Mouse (Mus musculus): ENCODE measurements around the gene Mmp20. TPM values are rescaled to one million over a fixed set of nuclear protein-coding genes. Genes with fewer than 3 reads are reported as not detected.

The Mmp20 gene
- not detected in 2 replicates for polyA plus RNA-seq (2012; rRNA removed)

GRCm38 (mm10) chr9:7627931-7628330, at the start of gene Mmp20:
Mmp20 (plus strand) TSS chr9:7628231.
- TF ChIP-seq POLR2A (IDR thresholded peaks at IDR 0.05; ENCODE audit: borderline replicate concordance, extremely low read depth, insufficient read depth, insufficient read length, poor library complexity, severe bottlenecking) (no peak), CTCF (IDR thresholded peaks at IDR 0.05; ENCODE audit: borderline replicate concordance, extremely low read depth, insufficient read depth, insufficient read length) (no peak)
- no peak for DNase-seq (ENCODE audit: low read depth)

GRCm38 (mm10) chr9:7590063-7590462, 38.0 kb upstream of the Mmp20 start:
- DNase-seq (ENCODE audit: low read depth) = no peak
- TF ChIP-seq POLR2A (IDR thresholded peaks at IDR 0.05; ENCODE audit: borderline replicate concordance, extremely low read depth, insufficient read depth, insufficient read length, poor library complexity, severe bottlenecking) (no peak), CTCF (IDR thresholded peaks at IDR 0.05; ENCODE audit: borderline replicate concordance, extremely low read depth, insufficient read depth, insufficient read length) (no peak)

GRCm38 (mm10) chr9:7593272-7593812, 34.7 kb upstream of the Mmp20 start:
- no peak for TF ChIP-seq POLR2A (IDR thresholded peaks at IDR 0.05; ENCODE audit: borderline replicate concordance, extremely low read depth, insufficient read depth, insufficient read length, poor library complexity, severe bottlenecking)
- no peak for TF ChIP-seq CTCF (IDR thresholded peaks at IDR 0.05; ENCODE audit: borderline replicate concordance, extremely low read depth, insufficient read depth, insufficient read length)

GRCm38 (mm10) chr9:7594816-7595540, 33.1 kb upstream of the Mmp20 start:
- TF ChIP-seq POLR2A (IDR thresholded peaks at IDR 0.05; ENCODE audit: borderline replicate concordance, extremely low read depth, insufficient read depth, insufficient read length, poor library complexity, severe bottlenecking) (no peak), CTCF (IDR thresholded peaks at IDR 0.05; ENCODE audit: borderline replicate concordance, extremely low read depth, insufficient read depth, insufficient read length) (peak; percentile 92)
- peak; percentile 93 for DNase-seq (ENCODE audit: low read depth)

More at GRCm38 (mm10) chr9:7593272-7593812, 34.7 kb upstream of the Mmp20 start:
- DNase-seq (ENCODE audit: low read depth) = no peak

GRCm38 (mm10) chr9:7602982-7603742, 24.9 kb upstream of the Mmp20 start:
- TF ChIP-seq POLR2A (IDR thresholded peaks at IDR 0.05; ENCODE audit: borderline replicate concordance, extremely low read depth, insufficient read depth, insufficient read length, poor library complexity, severe bottlenecking) = no peak
- peak; percentile 93 for TF ChIP-seq CTCF (IDR thresholded peaks at IDR 0.05; ENCODE audit: borderline replicate concordance, extremely low read depth, insufficient read depth, insufficient read length)
- DNase-seq (ENCODE audit: low read depth) = peak; percentile 79

- TF ChIP-seq POLR2A (IDR thresholded peaks at IDR 0.05; ENCODE audit: borderline replicate concordance, extremely low read depth, insufficient read depth, insufficient read length, poor library complexity, severe bottlenecking) (no peak), CTCF (IDR thresholded peaks at IDR 0.05; ENCODE audit: borderline replicate concordance, extremely low read depth, insufficient read depth, insufficient read length) (no peak)
- no peak for DNase-seq (ENCODE audit: low read depth)
Observed at GRCm38 (mm10) chr9:7604005-7604404, 24.0 kb upstream of the Mmp20 start.

GRCm38 (mm10) chr9:7605638-7606037, 22.4 kb upstream of the Mmp20 start:
- TF ChIP-seq POLR2A (IDR thresholded peaks at IDR 0.05; ENCODE audit: borderline replicate concordance, extremely low read depth, insufficient read depth, insufficient read length, poor library complexity, severe bottlenecking) = no peak
- no peak for TF ChIP-seq CTCF (IDR thresholded peaks at IDR 0.05; ENCODE audit: borderline replicate concordance, extremely low read depth, insufficient read depth, insufficient read length)
- DNase-seq (ENCODE audit: low read depth) = no peak

GRCm38 (mm10) chr9:7622582-7622981, 5.4 kb upstream of the Mmp20 start:
- no peak for DNase-seq (ENCODE audit: low read depth)
- TF ChIP-seq CTCF (IDR thresholded peaks at IDR 0.05; ENCODE audit: borderline replicate concordance, extremely low read depth, insufficient read depth, insufficient read length) (no peak), POLR2A (IDR thresholded peaks at IDR 0.05; ENCODE audit: borderline replicate concordance, extremely low read depth, insufficient read depth, insufficient read length, poor library complexity, severe bottlenecking) (no peak)

- no peak for TF ChIP-seq CTCF (IDR thresholded peaks at IDR 0.05; ENCODE audit: borderline replicate concordance, extremely low read depth, insufficient read depth, insufficient read length)
- TF ChIP-seq POLR2A (IDR thresholded peaks at IDR 0.05; ENCODE audit: borderline replicate concordance, extremely low read depth, insufficient read depth, insufficient read length, poor library complexity, severe bottlenecking) = no peak
- DNase-seq (ENCODE audit: low read depth) = no peak
Observed at GRCm38 (mm10) chr9:7633936-7634335, 5.9 kb downstream of the Mmp20 start.

GRCm38 (mm10) chr9:7647901-7648300, 19.9 kb downstream of the Mmp20 start:
- no peak for TF ChIP-seq CTCF (IDR thresholded peaks at IDR 0.05; ENCODE audit: borderline replicate concordance, extremely low read depth, insufficient read depth, insufficient read length)
- no peak for TF ChIP-seq POLR2A (IDR thresholded peaks at IDR 0.05; ENCODE audit: borderline replicate concordance, extremely low read depth, insufficient read depth, insufficient read length, poor library complexity, severe bottlenecking)

GRCm38 (mm10) chr9:7650397-7651180, 22.6 kb downstream of the Mmp20 start:
- DNase-seq (ENCODE audit: low read depth) = no peak
- TF ChIP-seq POLR2A (IDR thresholded peaks at IDR 0.05; ENCODE audit: borderline replicate concordance, extremely low read depth, insufficient read depth, insufficient read length, poor library complexity, severe bottlenecking) (no peak), CTCF (IDR thresholded peaks at IDR 0.05; ENCODE audit: borderline replicate concordance, extremely low read depth, insufficient read depth, insufficient read length) (no peak)

More at GRCm38 (mm10) chr9:7647901-7648300, 19.9 kb downstream of the Mmp20 start:
- DNase-seq (ENCODE audit: low read depth) = no peak
